Mouse (Mus musculus) lung, adult 2 months (tissue): ENCODE measurements around the gene Emc9.

Experiments used
- CTCF ChIP-seq: fragments of 200-500 bp; IDR thresholded peaks from 2 replicates; pipeline ENCODE4 v1.5.1; 2011; ENCODE audit warnings: mild to moderate bottlenecking, low read length, control low read depth; ENCODE audit not compliant: insufficient read depth
- POLR2A ChIP-seq: fragments of 200-500 bp; IDR thresholded peaks from 2 replicates; pipeline ENCODE4 v1.6.1; 2011; ENCODE audit warnings: low read depth, mild to moderate bottlenecking, control low read depth, low read length, borderline replicate concordance; ENCODE audit errors: extremely low read depth

- no peak for TF ChIP-seq CTCF
- TF ChIP-seq POLR2A: no peak
These were observed 34.9 kb downstream of the Emc9 start for GRCm38 (mm10) chr14:55550191-55550590.
